Mouse (Mus musculus) CD4-positive, CD25-positive, alpha-beta regulatory T cell, adult 2 months (primary cell): Measurements from ENCODE around the gene Lemd1.
A peak's percentile ranks its signal among the peaks of the same experiment; 100 is the strongest.
"Not testable (repeated sequence)": the region's sequence is repeated elsewhere in the genome, so short reads cannot be mapped to it uniquely, and the experiment has no call there.

ENCODE experiments used
- DNase-seq: peaks from one replicate; pipeline ENCODE4 v3.0.0-alpha.2; 2012; ENCODE audit warnings: low read depth, low spot score

Lemd1 gene

DNA sequence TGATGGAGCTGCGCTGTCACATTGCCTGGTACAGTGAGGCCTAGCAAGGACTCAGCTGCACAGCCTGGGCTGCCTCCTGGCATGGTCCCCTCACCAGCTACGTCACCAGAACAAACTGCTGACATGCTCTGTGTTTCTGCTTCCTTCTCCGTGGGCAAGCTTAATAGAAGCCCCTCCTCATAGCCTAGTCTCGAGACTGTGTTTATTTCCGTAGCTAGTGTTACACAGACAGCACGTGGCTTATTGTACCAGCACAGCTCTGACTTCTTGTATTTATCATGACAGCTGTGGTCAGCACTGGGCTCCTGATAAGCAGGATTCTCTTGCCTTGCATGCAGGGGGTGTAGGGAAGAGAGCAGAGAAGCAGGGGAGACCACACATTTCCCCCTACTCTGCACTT is 54.9 kb downstream of the Lemd1 start:
- DNase-seq: no peak

- DNase-seq: no peak
Observed at GRCm38 (mm10) chr1:132246641-132247040, 55.4 kb downstream of the Lemd1 start.

GRCm38 (mm10) chr1:132254467-132254866 is 63.2 kb downstream of the Lemd1 start:
- DNase-seq: no peak

DNA sequence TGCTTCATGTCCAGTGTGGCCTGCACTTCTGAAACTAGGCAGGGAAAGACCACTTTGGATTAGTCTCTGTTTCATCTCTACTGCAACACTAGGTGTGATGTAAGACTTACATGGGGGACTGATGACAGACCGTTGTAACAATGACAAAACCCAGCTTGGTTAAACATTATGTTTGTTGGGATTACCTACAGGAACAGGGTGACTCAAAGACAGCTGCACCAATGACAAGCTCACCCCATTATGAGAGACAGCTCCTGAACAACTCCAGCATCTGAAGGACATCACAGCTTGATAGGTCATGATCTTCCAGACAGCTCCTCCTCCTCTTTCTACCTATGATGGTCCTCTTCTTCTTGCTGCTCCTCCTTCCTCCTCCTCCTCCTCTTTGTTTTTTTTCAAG is 69.1 kb downstream of the Lemd1 start:
- DNase-seq: no peak

DNA sequence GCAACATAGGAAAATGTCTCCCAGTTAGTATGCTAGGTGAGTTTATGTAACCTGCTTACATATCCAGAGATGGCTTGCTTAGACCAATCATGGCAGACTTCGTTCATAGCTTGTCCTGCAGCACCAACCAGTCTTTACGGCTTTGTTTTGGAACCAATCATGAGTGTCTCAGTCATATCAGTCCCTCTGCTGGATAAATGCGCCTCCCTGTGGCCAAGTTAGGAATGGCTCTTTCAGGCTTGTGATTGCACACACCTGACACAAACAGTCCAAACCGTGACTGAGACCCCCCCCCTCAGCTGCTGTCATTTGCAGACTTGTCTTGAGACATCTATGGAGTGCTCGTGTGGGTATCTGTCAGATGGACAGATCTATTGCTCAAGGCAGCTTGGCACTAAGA is 69.8 kb downstream of the Lemd1 start:
- peak; percentile 23 for DNase-seq

- no peak for DNase-seq
Observed at GRCm38 (mm10) chr1:132263618-132264017, 72.4 kb downstream of the Lemd1 start.

- DNase-seq: peak; percentile 1
Observed at GRCm38 (mm10) chr1:132264577-132264976, 73.3 kb downstream of the Lemd1 start.

GRCm38 (mm10) chr1:132265211-132265859 is 74.1 kb downstream of the Lemd1 start:
- DNase-seq: no peak

DNA sequence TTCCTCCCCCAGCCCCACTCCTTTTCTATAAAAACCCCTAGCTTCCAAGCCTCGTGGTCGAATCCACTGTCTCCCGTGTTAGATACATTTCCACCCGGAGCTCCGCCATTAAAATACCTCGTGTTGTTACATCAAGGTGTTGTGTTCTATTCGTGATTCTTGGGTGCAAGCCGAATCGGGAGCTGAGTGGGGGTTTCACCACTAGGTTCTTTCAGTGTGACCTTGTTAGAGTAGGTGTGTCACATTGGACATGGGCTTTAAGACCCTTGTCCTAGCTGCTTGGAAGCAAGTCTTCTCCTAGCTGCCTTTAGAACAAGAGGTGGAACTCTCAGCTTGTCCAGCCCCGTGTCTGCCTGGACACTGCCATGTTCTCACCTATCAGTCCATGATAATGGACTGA is 74.7 kb downstream of the Lemd1 start:
- no peak for DNase-seq

DNA sequence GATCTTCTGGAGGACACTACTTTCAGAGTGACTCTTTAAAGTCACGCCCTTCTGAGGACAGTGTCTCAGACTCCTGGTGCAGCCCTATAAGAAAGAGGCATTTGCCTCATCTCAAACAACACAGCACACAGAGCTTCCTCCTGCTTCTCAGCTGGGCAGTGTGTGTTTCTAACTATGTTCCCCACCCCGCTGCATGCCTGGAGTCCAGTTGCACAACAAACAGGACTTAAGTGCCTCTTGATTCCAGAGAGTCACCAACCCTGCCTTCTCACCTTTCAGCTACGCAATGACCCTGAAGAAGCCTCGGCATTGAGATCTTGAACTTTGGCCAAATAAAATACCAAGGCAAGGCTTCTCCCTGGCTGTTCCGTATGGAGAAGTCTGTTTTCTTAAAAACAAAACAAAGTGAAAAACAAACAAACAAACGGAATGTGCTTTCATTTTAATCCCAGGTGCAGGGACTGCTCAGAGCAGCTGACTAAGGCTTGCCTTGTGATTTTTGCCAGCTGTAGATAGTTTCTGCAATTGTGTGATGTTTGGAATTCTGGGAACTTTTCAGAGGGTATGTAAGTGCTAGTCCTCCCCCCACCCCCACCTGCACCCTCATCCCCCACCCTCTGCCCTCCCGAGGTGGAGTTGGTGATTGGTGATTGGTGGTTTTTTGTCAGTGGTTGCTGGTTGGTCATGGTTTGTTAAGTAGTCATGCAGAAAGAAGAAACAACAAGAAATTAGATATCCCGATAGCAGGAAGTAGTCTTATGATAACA is 75.7 kb downstream of the Lemd1 start:
- no peak for DNase-seq

DNA sequence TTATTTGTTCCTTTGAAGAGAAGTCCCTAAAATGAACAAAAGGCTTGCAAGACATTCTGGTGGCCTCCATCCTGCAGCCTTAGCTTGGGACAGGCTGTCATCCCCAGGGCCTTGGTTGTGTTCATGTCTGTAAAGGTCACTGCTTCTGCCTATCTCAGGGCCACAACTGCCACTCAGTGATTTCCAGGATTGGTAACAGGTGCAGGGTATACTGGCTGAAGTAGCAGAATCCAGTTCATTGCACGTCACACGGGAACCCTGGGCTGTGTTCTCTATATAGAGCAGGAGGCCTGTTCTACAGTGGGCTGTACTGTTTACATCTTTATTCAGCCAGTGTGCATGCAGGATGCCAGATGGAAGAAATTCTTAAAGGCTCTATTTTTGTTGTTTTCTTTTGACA is 76.7 kb downstream of the Lemd1 start:
- DNase-seq: no peak

GRCm38 (mm10) chr1:132268418-132269060 is 77.3 kb downstream of the Lemd1 start:
- DNase-seq: no peak

DNA sequence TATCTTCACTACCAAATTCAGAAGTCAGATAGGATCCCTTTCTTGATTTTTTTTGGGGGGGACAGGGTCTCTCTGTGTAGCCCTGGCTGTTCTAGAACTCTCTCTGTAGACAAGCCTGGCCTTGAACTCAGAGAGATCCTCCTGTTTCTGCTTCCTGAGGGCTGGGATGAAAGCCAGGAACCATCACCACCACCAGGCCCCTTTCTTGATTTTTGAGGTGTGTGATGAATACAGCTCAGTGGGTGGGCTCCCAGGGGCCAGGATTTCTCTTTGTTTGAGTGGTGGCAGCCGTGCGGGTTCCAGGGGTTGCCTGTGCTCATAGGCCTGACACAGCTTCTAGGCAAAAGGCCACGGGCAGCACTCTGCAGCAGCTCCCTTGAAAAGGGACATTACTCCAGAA is 80.0 kb downstream of the Lemd1 start:
- DNase-seq: no peak

GRCm38 (mm10) chr1:132276694-132277093 is 85.5 kb downstream of the Lemd1 start:
- no peak for DNase-seq

DNA sequence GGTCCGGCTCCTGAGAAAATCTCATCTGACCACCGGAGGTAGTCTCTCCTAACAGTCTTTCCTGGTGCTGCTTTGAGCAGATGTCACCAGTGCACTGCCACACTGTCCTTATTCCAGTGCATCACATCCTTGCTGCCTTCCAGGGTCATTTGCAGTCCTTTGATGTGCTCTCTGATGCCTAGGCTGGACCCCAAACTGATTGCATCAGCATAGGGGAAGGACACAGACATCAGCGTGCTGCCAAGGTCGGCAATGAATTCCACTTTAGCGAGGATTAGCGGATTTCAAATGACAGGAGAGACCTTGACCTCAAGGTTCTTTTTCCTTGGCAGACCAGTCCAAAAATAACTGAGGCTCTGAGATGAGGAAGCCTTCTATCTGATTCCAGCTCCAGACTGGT is 85.9 kb downstream of the Lemd1 start:
- DNase-seq: no peak

DNA sequence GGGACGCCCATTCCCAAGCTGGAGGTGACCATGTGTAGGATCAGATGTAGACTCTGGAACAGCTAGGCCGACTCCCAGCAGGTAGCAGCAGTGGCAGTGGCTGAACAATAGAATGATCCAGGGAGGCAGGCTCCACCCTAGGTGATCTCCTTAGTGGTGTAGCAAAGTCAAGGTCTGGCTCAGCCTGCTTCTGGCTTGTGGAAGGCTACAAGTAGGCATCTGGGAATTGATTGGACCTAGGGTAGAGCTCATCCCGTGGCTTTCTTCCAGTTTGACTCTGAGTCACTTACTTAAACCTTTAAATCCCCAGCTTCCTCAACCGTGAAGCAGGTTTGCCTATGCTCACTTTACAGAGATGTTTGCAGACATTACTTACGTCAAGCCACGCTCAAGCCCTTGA is 89.4 kb downstream of the Lemd1 start:
- DNase-seq: not testable (repeated sequence)

DNA sequence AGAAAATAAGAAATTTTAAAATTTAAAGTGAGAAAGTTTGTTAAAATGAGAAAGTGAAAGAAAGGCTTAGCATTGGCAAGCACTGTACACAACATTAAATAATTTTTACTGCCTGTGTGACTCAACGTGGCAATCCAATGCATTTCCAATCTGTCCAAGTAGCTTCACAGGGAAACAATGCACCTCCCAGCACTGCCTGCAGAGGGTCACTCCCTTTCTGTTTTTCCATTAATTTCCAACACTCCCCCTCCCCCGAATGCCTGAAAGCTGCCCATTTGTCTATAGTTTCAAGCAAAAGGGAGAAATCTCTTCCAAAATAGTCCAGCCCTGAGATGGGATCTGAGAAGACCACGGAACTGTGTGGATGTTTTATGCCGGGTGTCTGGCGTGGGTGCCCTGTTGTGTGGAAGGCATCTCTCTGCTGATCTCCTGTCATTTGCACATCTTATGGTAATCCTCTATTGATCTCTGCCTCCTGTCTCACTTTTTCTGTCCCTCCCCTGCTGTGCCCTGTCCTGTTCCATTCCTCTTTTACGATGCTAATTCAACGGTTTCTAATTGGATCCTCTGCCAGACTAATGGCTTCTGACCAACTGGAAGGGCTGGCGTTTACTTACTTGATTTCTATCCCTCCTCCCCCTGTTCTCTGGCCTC is 90.4 kb downstream of the Lemd1 start:
- no peak for DNase-seq

DNA sequence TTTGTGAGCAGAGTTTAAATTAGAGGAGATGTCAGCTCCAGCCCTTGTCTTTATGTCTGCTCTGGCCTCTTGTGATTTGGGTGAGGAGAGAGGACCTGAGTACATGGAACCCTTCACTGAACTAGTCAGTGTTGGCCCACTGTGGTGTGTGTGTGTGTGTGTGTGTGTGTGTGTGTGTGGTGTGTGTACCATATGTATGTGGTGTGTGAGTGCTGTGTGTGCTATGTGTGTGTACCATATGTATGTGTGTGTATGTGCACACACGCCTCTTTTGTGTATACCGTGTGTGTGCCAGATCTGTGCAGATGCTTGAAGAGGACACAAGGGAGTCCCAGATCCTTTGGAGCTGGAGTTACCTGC is 90.9 kb downstream of the Lemd1 start:
- no peak for DNase-seq

- no peak for DNase-seq
Observed at GRCm38 (mm10) chr1:132283018-132283417, 91.8 kb downstream of the Lemd1 start.

GRCm38 (mm10) chr1:132286735-132287134 is 95.5 kb downstream of the Lemd1 start:
- no peak for DNase-seq

- no peak for DNase-seq
Observed at GRCm38 (mm10) chr1:132287445-132287844, 96.2 kb downstream of the Lemd1 start.

DNA sequence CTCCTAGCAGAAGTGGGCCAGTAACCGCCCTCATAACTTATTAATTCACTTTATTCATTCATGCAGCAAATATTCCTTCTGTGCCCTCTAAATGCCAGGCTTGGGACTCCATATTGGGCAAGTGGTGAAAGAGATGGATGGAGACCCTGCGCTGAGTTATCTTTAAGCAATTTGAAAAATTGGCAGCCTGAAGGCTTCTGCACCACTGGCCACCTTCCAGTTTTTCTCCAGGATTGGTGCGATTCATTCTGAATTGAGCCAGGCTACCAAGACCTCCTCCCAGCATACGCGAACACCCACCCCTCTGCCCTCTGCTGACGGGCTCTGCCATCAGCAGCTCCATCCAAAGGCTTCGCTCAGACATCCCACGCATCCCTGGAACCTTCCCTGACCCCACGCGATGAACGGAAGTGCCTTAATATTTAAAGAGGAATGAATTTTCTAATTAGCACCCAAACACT is 96.8 kb downstream of the Lemd1 start:
- no peak for DNase-seq
